Mouse (Mus musculus) lung, embryonic 14.5 days (tissue): Measurements from ENCODE around the gene H2-Q6. TPM values are rescaled to one million over a fixed set of nuclear protein-coding genes. Genes with fewer than 3 reads are reported as not detected.
A peak's percentile ranks its signal among the peaks of the same experiment; 100 is the strongest.
"Not testable (repeated sequence)": the region's sequence is repeated elsewhere in the genome, so short reads cannot be mapped to it uniquely, and the experiment has no call there.

Experiments used
- ATAC-seq: fragments of 200-750 bp; cut with Nextera tagmentation; 2 replicates; pipeline ENCODE4 v1.8.0; 2017; ENCODE audit warnings: mild to moderate bottlenecking, moderate TSS enrichment, moderate library complexity; ENCODE audit not compliant: insufficient read depth
- DNase-seq: peaks from one replicate; pipeline ENCODE4 v3.0.0-alpha.2; 2015
- H3K27ac ChIP-seq: fragments of 300-500 bp; sonication (generic); 2 replicates; pipeline ENCODE4 v1.5.1; 2014; ENCODE audit warnings: low read depth, mild to moderate bottlenecking, moderate library complexity
- H3K27me3 ChIP-seq: fragments of 300-500 bp; sonication (generic); 2 replicates; pipeline ENCODE4 v1.6.1; 2014; ENCODE audit warnings: low read length, control low read depth; ENCODE audit not compliant: insufficient read depth
- H3K36me3 ChIP-seq: fragments of 300-500 bp; sonication (generic); 2 replicates; pipeline ENCODE4 v1.6.1; 2014; ENCODE audit warnings: control low read depth; ENCODE audit not compliant: insufficient read depth
- H3K4me1 ChIP-seq: fragments of 300-500 bp; sonication (generic); 2 replicates; pipeline ENCODE4 v1.6.1; 2014; ENCODE audit warnings: antibody characterized with exemption, control low read depth; ENCODE audit not compliant: insufficient read depth
- H3K4me2 ChIP-seq: fragments of 300-500 bp; sonication (generic); 2 replicates; pipeline ENCODE4 v1.6.1; 2014; ENCODE audit warnings: mild to moderate bottlenecking
- H3K4me3 ChIP-seq: fragments of 300-500 bp; sonication (generic); 2 replicates; pipeline ENCODE4 v1.5.1; 2014; ENCODE audit warnings: low read depth, low read length
- H3K9ac ChIP-seq: fragments of 300-500 bp; sonication (generic); 2 replicates; pipeline ENCODE4 v1.6.1; 2014
- H3K9me3 ChIP-seq: fragments of 300-500 bp; sonication (generic); 2 replicates; pipeline ENCODE4 v1.6.1; 2016; ENCODE audit warnings: low read depth, low read length, control low read depth
- CTCF ChIP-seq: IDR thresholded peaks from 2 replicates; pipeline ENCODE4 v1.5.1; 2016; ENCODE audit warnings: antibody characterized with exemption, low read depth
- WGBS: fragments of 180-500 bp; shearing (Covaris S2); extraction: QIAGEN DNeasy Blood & Tissue Kit; methylation state at CpG from one replicate; pipeline ENCODE4 v1.1.7; 2014; 5-methylcytosine and 5-hydroxymethylcytosine counted together
- polyA plus RNA-seq: library from polyadenylated mRNA; unstranded; fragments of >200 nt; fragmentation: Nextera tagmentation; extraction: Ambion mirVana; gene quantifications from 2 replicates; pipeline ENCODE4 v1.2.1, GENCODE M21; 2014

The H2-Q6 gene
- polyA plus RNA-seq, result 0.54 and 0.61 TPM in 2 replicates

GRCm38 (mm10) chr17:35424624-35425416, at the start of gene H2-Q6:
H2-Q6 (plus strand) TSS chr17:35424850.
- peak within 1 kb of the TSS; percentile 34 for H3K4me3 ChIP-seq
- DNase-seq, result peak; percentile 55
- peak within 1 kb of the TSS; percentile 26; the same call in 1 of the 2 replicates for H3K9ac ChIP-seq
- WGBS, result 2% methylated on average over 49 of the region's 66 CpGs
- H3K9me3 ChIP-seq, H3K4me1 ChIP-seq, H3K36me3 ChIP-seq, H3K27ac ChIP-seq: not testable (repeated sequence)
- H3K27me3 ChIP-seq, result peaks cover 25% of the 10 kb centered on the region
- peak within 1 kb of the TSS; percentile 63 for H3K4me2 ChIP-seq
- peak; percentile 51; the same call in 1 of the 2 replicates for ATAC-seq

GRCm38 (mm10) chr17:35379369-35379728, 45.3 kb upstream of the H2-Q6 start, which contains the start of gene H2-Q4:
H2-Q4 (plus strand) TSS chr17:35379617.
- Histone ChIP-seq H3K27ac (no peak within 1 kb of the TSS), H3K9ac (peak within 1 kb of the TSS; percentile 59), H3K4me1 (no peaks in the 10 kb centered on the region), H3K4me3 (peak within 1 kb of the TSS; percentile 61), H3K4me2 (peak within 1 kb of the TSS; percentile 92), H3K27me3 (peaks cover 9% of the 10 kb centered on the region), H3K9me3 (no peaks in the 10 kb centered on the region), H3K36me3 (no peaks in the 10 kb centered on the region)
- ATAC-seq (peak; percentile 96), DNase-seq (peak; percentile 90)
- no peak for TF ChIP-seq CTCF
- under 1% methylated on average over 15 of the region's 16 CpGs for WGBS

GRCm38 (mm10) chr17:35379729-35380451, 44.8 kb upstream of the H2-Q6 start:
- 1% methylated on average over 62 of the region's 70 CpGs for WGBS
- ATAC-seq (peak; percentile 66), DNase-seq (peak; percentile 32)
- Histone ChIP-seq H3K4me1 (no peaks in the 10 kb centered on the region), H3K27me3 (peaks cover 9% of the 10 kb centered on the region), H3K9me3 (no peaks in the 10 kb centered on the region), H3K27ac (no peak overlapping the region), H3K4me2 (peak overlapping the region; percentile 92), H3K9ac (peak overlapping the region; percentile 59), H3K4me3 (peak overlapping the region; percentile 61), H3K36me3 (no peaks in the 10 kb centered on the region)
- TF ChIP-seq CTCF, result no peak

- not testable (repeated sequence) for H3K4me1 ChIP-seq, H3K4me2 ChIP-seq, H3K9me3 ChIP-seq, H3K9ac ChIP-seq, H3K27me3 ChIP-seq, H3K4me3 ChIP-seq, ATAC-seq, H3K27ac ChIP-seq, H3K36me3 ChIP-seq
- 7% methylated on average over 7 of the region's 7 CpGs for WGBS
- TF ChIP-seq CTCF, result peak; percentile 61
- peak; percentile 60 for DNase-seq
Measured at GRCm38 (mm10) chr17:35389796-35390195, 34.9 kb upstream of the H2-Q6 start.

- not testable (repeated sequence) for H3K4me1 ChIP-seq, ATAC-seq, H3K27ac ChIP-seq, DNase-seq, H3K4me2 ChIP-seq, H3K9me3 ChIP-seq, H3K36me3 ChIP-seq, H3K4me3 ChIP-seq, H3K27me3 ChIP-seq, H3K9ac ChIP-seq
- 41% methylated on average over 2 of the region's 2 CpGs for WGBS
Measured at GRCm38 (mm10) chr17:35392671-35393070, 32.0 kb upstream of the H2-Q6 start.

GRCm38 (mm10) chr17:35393864-35394800, 30.5 kb upstream of the H2-Q6 start:
- 2% methylated on average over 55 of the region's 75 CpGs for WGBS
- not testable (repeated sequence) for DNase-seq
- peak; percentile 80; the same call in 1 of the 2 replicates for ATAC-seq

GRCm38 (mm10) chr17:35396956-35397355, 27.7 kb upstream of the H2-Q6 start:
- H3K9ac ChIP-seq, H3K27ac ChIP-seq, H3K4me1 ChIP-seq, H3K36me3 ChIP-seq, H3K4me2 ChIP-seq, H3K4me3 ChIP-seq, ATAC-seq, H3K27me3 ChIP-seq, H3K9me3 ChIP-seq, DNase-seq: not testable (repeated sequence)
- WGBS, result 68% methylated on average over 2 of the region's 2 CpGs

More at GRCm38 (mm10) chr17:35393864-35394800, 30.5 kb upstream of the H2-Q6 start:
- Histone ChIP-seq H3K4me3 (peak overlapping the region; percentile 20; the same call in 1 of the 2 replicates), H3K4me2 (peak overlapping the region; percentile 48)
- H3K27me3 ChIP-seq, H3K9me3 ChIP-seq, H3K9ac ChIP-seq, H3K4me1 ChIP-seq, H3K36me3 ChIP-seq, H3K27ac ChIP-seq: not testable (repeated sequence)

- H3K27ac ChIP-seq, H3K4me3 ChIP-seq, ATAC-seq, H3K9ac ChIP-seq, H3K4me2 ChIP-seq, H3K9me3 ChIP-seq, DNase-seq, H3K4me1 ChIP-seq, H3K36me3 ChIP-seq, H3K27me3 ChIP-seq: not testable (repeated sequence)
- no CpG with 5 or more reads among the region's 1 CpGs for WGBS
Measured at GRCm38 (mm10) chr17:35413057-35413456, 11.6 kb upstream of the H2-Q6 start.

- not testable (repeated sequence) for H3K4me1 ChIP-seq, ATAC-seq, H3K9ac ChIP-seq, H3K36me3 ChIP-seq, H3K27me3 ChIP-seq, H3K27ac ChIP-seq, H3K4me2 ChIP-seq, DNase-seq, H3K9me3 ChIP-seq, H3K4me3 ChIP-seq
- WGBS, result 77% methylated on average over 3 of the region's 10 CpGs
Measured at GRCm38 (mm10) chr17:35415273-35416129, 9.1 kb upstream of the H2-Q6 start.
